Mouse (Mus musculus): ENCODE data around the gene Chrna1.

GRCm38 (mm10) chr2:73616434-73617057 is 36.4 kb upstream of the Chrna1 start:
- TF ChIP-seq POLR2A (IDR thresholded peaks at IDR 0.05; ENCODE audit: borderline replicate concordance, low read depth, low read length) (no peak), CTCF (IDR thresholded peaks at IDR 0.05; ENCODE audit: low read depth, low read length) (no peak)
